Mouse (Mus musculus): ENCODE measurements at regions not wholly inside any gene's neighbourhood (a gene's known extent, or its start where the extent isn't known, plus 50 kb on each side); places are given as distances from the start of the nearest gene placed in this dataset.
"Not testable (repeated sequence)": the region's sequence is repeated elsewhere in the genome, so short reads cannot be mapped to it uniquely, and the experiment has no call there.

DNA sequence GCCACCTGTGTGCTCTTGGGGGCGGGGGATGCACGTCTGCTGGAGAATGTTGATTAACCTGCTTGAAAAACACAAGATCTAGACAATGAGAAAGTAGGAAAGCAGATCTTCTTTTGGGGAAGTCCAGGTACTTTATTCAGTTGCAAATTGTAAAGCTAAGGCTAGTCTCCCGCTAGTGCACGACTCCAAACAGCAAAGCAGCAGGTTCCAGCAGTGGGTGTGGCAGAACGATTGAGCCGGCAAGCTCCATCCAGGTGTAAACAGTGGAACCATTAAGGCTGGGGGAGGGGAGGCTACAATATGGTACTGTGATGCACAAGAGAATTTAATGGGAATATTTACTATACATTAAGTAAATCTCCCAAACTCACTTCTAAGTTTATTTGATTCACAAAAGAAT is 448.6 kb upstream of the Cobl start:
- DNase-seq (ENCODE audit: low read depth in 3 of 3, low spot score in 3 of 3); ATAC-seq (ENCODE audit: insufficient read depth); H3K27ac ChIP-seq; H3K9me3 ChIP-seq (ENCODE audit: control insufficient read depth, low read length); H3K36me3 ChIP-seq (replicated peaks; ENCODE audit: control insufficient read depth, insufficient read depth, low read depth); H3K4me1 ChIP-seq (replicated peaks; ENCODE audit: control insufficient read depth in 2 of 2, insufficient read depth in 2 of 2, low read length in 1 of 2); H3K4me3 ChIP-seq (ENCODE audit: insufficient read depth in 1 of 2, low read depth in 2 of 2, low read length in 2 of 2); H3K27me3 ChIP-seq (ENCODE audit: control insufficient read depth, insufficient read depth, low read length); H3K9ac ChIP-seq (replicated peaks); H3K4me2 ChIP-seq (ENCODE audit: low read depth): not testable (repeated sequence)
- 43% methylated on average over 6 of the region's 6 CpGs for WGBS (ENCODE audit: insufficient replicate concordance)

DNA sequence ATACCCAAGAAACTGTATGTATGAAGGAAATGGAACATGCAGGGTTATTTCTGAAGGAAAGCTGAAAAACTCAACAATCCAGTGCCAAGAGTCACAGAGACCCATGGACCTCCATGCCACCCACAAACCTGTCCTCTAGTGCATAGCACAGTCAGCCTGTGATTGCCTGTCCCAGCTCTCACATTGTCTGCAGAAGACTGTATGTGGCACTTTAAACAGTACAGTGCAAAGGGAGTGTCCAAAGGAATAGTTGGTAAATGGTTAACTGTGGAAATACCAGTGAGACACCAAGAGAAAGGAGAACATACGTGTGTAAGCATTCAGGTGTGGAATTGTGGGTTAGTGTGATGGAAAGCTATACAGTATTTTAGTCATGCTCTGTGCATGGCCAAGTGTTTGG is 409.0 kb upstream of the Cobl start:
- no peak for TF ChIP-seq CTCF (IDR thresholded peaks at IDR 0.05; ENCODE audit: low read depth)
- no peak for TF ChIP-seq EP300 (IDR thresholded peaks at IDR 0.05; ENCODE audit: low read depth)
- Histone ChIP-seq H3K4me2 (ENCODE audit: low read depth) (no peak overlapping the region), H3K4me1 (replicated peaks; ENCODE audit: control insufficient read depth in 2 of 2, insufficient read depth in 2 of 2, low read length in 1 of 2) (peaks cover 0 to 2% of the 10 kb centered on the region in 2 experiments; a peak in 1 of 4 replicates), H3K36me3 (replicated peaks; ENCODE audit: control insufficient read depth, insufficient read depth, low read depth) (no peaks in the 10 kb centered on the region), H3K27ac (no peak overlapping the region), H3K27me3 (ENCODE audit: control insufficient read depth, insufficient read depth, low read length) (no peaks in the 10 kb centered on the region), H3K9me3 (ENCODE audit: control insufficient read depth, low read length) (no peaks in the 10 kb centered on the region), H3K9ac (replicated peaks) (no peak overlapping the region), H3K4me3 (ENCODE audit: insufficient read depth in 1 of 2, low read depth in 2 of 2, low read length in 2 of 2) (no peak overlapping the region)
- 39% methylated on average over 1 of the region's 1 CpGs for WGBS (ENCODE audit: insufficient replicate concordance)
- no peak for ATAC-seq (ENCODE audit: insufficient read depth)
- no peak for DNase-seq (ENCODE audit: low read depth in 3 of 3, low spot score in 3 of 3)

DNA sequence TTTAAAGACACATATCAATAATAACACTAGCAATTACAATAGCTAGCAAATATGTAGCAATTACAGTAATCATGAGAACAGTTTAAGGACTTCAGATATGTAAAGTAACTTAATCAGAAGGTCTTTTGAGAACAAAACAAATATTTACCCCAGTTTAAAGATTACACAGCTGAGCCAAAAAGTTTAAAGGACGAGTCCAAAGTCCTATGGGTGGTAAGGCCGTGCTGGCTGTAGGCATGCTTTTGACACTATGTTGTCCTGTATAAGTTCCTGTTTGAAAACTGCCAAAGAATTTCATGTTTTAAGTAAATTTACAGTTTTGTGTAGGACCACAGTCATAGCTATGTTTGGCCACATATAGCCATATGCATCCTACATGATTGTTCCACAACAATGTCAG is 408.0 kb upstream of the Cobl start:
- ATAC-seq (ENCODE audit: insufficient read depth) (peak; percentile 69), DNase-seq (ENCODE audit: low read depth in 3 of 3, low spot score in 3 of 3) (peak; percentile 10 to 20 (median 14))
- Histone ChIP-seq H3K9ac (replicated peaks) (no peak overlapping the region), H3K27ac (no peak overlapping the region), H3K9me3 (ENCODE audit: control insufficient read depth, low read length) (no peaks in the 10 kb centered on the region), H3K4me3 (ENCODE audit: insufficient read depth in 1 of 2, low read depth in 2 of 2, low read length in 2 of 2) (no peak overlapping the region), H3K4me2 (ENCODE audit: low read depth) (no peak overlapping the region), H3K27me3 (ENCODE audit: control insufficient read depth, insufficient read depth, low read length) (no peaks in the 10 kb centered on the region), H3K36me3 (replicated peaks; ENCODE audit: control insufficient read depth, insufficient read depth, low read depth) (no peaks in the 10 kb centered on the region), H3K4me1 (replicated peaks; ENCODE audit: control insufficient read depth in 2 of 2, insufficient read depth in 2 of 2, low read length in 1 of 2) (peaks cover 0 to 2% of the 10 kb centered on the region in 2 experiments; a peak in 1 of 4 replicates)
- TF ChIP-seq CTCF (IDR thresholded peaks at IDR 0.05; ENCODE audit: low read depth) (no peak), EP300 (IDR thresholded peaks at IDR 0.05; ENCODE audit: low read depth) (no peak)
- WGBS (ENCODE audit: insufficient replicate concordance) = 46% methylated on average over 2 of the region's 2 CpGs

DNA sequence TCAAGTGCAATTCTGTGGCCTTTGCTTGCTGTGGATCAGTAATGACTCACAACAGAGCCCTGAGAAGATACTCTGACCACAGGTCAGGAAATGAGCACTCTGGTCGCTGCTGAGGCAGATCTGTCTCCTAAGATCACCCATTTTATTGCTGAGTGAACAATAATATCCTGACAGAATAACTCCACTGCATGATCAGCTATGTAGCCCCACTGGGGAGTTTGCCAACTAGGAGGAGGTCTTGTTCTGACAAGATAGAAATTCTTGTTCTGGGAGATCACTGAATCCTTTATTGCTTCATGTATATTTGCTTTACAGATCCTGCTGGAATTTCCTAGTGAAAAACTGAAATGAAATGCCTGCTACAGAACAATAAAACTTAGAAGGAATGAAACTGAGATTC is 407.6 kb upstream of the Cobl start:
- Histone ChIP-seq H3K9me3 (ENCODE audit: control insufficient read depth, low read length) (no peaks in the 10 kb centered on the region), H3K36me3 (replicated peaks; ENCODE audit: control insufficient read depth, insufficient read depth, low read depth) (no peaks in the 10 kb centered on the region), H3K9ac (replicated peaks) (no peak overlapping the region), H3K4me3 (ENCODE audit: insufficient read depth in 1 of 2, low read depth in 2 of 2, low read length in 2 of 2) (no peak overlapping the region), H3K27ac (no peak overlapping the region), H3K27me3 (ENCODE audit: control insufficient read depth, insufficient read depth, low read length) (no peaks in the 10 kb centered on the region), H3K4me1 (replicated peaks; ENCODE audit: control insufficient read depth in 2 of 2, insufficient read depth in 2 of 2, low read length in 1 of 2) (peaks cover 0 to 2% of the 10 kb centered on the region in 2 experiments; a peak in 1 of 4 replicates), H3K4me2 (ENCODE audit: low read depth) (no peak overlapping the region)
- TF ChIP-seq EP300 (IDR thresholded peaks at IDR 0.05; ENCODE audit: low read depth) (no peak), CTCF (IDR thresholded peaks at IDR 0.05; ENCODE audit: low read depth) (no peak)
- peak; percentile 47; the same call in 1 of the 2 replicates for ATAC-seq (ENCODE audit: insufficient read depth)
- WGBS (ENCODE audit: insufficient replicate concordance) = 0% methylated on average over 1 of the region's 1 CpGs
- DNase-seq (ENCODE audit: low read depth in 3 of 3, low spot score in 3 of 3) = no peak

DNA sequence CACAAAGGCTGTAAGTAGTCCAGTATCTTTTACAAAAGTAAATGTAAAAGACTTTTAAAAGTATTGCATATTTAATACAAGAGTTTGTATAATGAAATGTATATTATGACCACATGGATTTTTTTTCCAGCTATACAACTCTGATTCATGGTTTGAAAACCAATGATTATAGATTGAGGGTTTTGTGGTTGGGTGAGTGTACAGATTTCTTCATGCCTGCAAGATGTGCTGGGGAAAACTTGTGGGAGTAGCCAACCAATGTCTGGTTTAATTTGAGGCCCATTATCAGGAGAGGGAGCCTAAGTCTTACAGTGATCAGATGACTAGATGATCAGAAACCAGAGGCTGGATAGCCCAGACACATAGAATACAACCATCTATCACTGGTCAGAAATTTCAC is 402.8 kb upstream of the Cobl start:
- DNase-seq (ENCODE audit: low read depth in 3 of 3, low spot score in 3 of 3) (no peak), ATAC-seq (ENCODE audit: insufficient read depth) (no peak)
- no peaks in the 10 kb centered on the region for H3K27me3 ChIP-seq (ENCODE audit: control insufficient read depth, insufficient read depth, low read length)
- H3K9ac ChIP-seq (replicated peaks) = no peak overlapping the region
- H3K36me3 ChIP-seq (replicated peaks; ENCODE audit: control insufficient read depth, insufficient read depth, low read depth) = no peaks in the 10 kb centered on the region
- no peak overlapping the region for H3K4me3 ChIP-seq (ENCODE audit: insufficient read depth in 1 of 2, low read depth in 2 of 2, low read length in 2 of 2)
- no peak for TF ChIP-seq CTCF (IDR thresholded peaks at IDR 0.05; ENCODE audit: low read depth)
- TF ChIP-seq EP300 (IDR thresholded peaks at IDR 0.05; ENCODE audit: low read depth) = no peak
- no peak overlapping the region for H3K27ac ChIP-seq
- H3K4me2 ChIP-seq (ENCODE audit: low read depth) = no peak overlapping the region
- no peaks in the 10 kb centered on the region for H3K9me3 ChIP-seq (ENCODE audit: control insufficient read depth, low read length)
- H3K4me1 ChIP-seq (replicated peaks; ENCODE audit: control insufficient read depth in 2 of 2, insufficient read depth in 2 of 2, low read length in 1 of 2) = peaks cover 0 to 2% of the 10 kb centered on the region in 2 experiments; a peak in 1 of 4 replicates
